Mouse (Mus musculus) splenic B cell, adult 2 months (primary cell): ENCODE results near the gene Tmem203.

Source experiments
- DNase-seq: peaks from one replicate; pipeline ENCODE4 v3.0.0-alpha.2; 2011; ENCODE audit warnings: low read depth, low spot score
- H3K27me3 ChIP-seq: 2 replicates; pipeline ENCODE4 v1.6.1; 2012; ENCODE audit warnings: mild to moderate bottlenecking, low read length, moderate library complexity, mixed read lengths; ENCODE audit not compliant: control insufficient read depth, poor library complexity, insufficient read depth, severe bottlenecking
- H3K36me3 ChIP-seq: 2 replicates; pipeline ENCODE4 v1.6.1; 2012; ENCODE audit warnings: mild to moderate bottlenecking, low read length, moderate library complexity, mixed read lengths; ENCODE audit not compliant: control insufficient read depth, poor library complexity, insufficient read depth, severe bottlenecking

Tmem203 gene

DNA sequence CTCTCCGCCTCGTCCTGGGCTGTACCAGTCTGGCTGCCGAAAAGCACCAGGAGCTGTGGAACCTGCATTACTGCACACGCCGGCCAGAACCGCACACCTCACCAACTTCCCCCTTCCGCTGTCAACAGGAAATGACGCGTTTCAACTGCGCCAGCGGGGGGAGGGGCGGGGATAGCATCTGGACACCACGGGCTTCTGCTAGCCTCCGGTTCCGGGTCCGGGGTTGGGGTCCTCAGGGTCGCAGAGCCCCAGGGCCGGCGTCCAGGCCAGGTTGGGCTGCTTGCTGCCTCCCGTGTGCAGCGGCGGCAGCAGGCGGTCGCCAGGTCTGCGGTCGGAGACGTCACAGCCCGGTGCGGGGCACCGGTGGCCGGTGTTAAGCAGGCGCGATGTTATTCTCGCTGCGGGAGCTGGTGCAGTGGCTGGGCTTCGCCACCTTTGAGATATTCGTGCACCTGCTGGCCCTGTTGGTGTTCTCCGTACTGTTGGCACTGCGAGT lies at the start of gene Tmem203:
TSS of gene Tmem203 (plus strand) at position 156 of the 496 bp plus-strand sequence.
- no peaks in the 10 kb centered on the region; the same call in 1 of the 2 replicates for H3K36me3 ChIP-seq
- peak; percentile 93 for DNase-seq
- no peaks in the 10 kb centered on the region for H3K27me3 ChIP-seq

DNA sequence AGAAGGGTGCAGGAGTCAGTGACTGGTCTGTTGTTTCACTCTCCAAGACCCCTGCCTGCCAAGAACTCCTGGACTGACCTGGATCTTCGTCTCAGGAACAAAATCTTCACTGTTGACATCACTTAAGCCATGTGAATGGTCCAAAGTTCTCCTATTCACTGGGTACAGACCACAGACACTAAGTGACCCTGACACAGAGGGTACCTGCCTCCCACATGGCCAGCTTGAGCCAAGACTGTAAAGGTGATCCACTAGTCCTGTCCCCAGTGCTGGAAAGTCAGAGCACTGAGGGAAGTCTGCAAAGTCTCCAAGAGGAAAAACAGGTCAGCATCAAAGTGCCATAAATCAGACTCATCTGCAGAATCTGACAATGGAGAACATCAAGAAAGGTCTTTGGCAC lies 47.6 kb upstream of the Tmem203 start:
- DNase-seq: no peak
- Histone ChIP-seq H3K27me3 (no peaks in the 10 kb centered on the region), H3K36me3 (peaks cover 15% of the 10 kb centered on the region)

DNA sequence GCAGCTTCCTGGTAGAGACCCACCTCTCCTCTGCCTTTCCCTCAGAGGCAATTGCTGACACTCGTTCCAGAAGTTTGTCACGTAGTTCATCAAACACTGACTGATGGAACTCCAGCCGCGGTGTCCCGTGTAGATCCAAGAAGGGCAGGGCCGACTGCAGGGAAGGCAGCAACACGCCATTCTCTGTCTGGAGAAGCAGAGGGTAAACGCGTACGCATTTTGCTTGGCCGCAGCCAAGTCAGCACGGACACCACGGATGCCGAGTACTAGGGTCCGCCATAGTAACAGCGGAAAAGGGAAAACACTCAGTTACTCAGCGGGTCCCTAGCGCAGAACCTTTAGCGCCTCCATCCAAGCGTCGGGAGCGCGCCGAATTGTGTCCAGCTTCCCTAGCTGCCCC lies 44.6 kb upstream of the Tmem203 start:
- no peaks in the 10 kb centered on the region for H3K27me3 ChIP-seq
- DNase-seq: no peak
- peaks cover 5% of the 10 kb centered on the region; the same call in 1 of the 2 replicates for H3K36me3 ChIP-seq

DNA sequence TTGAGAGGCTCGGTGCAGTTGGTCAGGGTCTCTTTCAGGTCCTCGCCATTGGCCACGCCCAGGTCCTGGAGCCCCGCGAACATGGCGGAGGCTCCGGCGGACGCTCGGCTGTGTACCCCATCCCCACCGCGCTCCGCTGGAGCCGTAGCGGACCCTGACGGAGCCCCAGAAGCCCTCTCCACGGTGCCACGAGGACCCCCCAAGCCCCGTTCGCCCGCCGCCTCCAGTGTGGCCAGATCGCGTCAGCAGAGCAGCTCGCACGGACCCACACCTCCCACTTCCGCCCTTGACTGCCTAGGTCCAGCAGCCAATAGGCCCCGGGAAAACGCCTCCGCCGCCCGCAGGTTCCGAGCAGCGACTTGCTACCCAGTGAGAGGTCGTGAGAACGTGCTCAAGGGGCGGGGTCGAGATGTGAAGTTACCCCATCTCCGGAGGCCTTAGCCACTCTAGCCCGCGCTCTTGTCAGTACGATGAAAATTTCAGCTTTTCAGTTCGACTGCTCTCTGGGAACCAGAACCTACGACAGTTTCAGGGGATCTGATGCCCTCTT lies 44.0 kb upstream of the Tmem203 start, which contains the start of gene Nelfb:
TSS of gene Nelfb (minus strand) at position 369 of the 550 bp plus-strand sequence.
- peak; percentile 92 for DNase-seq
- Histone ChIP-seq H3K27me3 (no peaks in the 10 kb centered on the region), H3K36me3 (peaks cover 5% of the 10 kb centered on the region; the same call in 1 of the 2 replicates)

DNA sequence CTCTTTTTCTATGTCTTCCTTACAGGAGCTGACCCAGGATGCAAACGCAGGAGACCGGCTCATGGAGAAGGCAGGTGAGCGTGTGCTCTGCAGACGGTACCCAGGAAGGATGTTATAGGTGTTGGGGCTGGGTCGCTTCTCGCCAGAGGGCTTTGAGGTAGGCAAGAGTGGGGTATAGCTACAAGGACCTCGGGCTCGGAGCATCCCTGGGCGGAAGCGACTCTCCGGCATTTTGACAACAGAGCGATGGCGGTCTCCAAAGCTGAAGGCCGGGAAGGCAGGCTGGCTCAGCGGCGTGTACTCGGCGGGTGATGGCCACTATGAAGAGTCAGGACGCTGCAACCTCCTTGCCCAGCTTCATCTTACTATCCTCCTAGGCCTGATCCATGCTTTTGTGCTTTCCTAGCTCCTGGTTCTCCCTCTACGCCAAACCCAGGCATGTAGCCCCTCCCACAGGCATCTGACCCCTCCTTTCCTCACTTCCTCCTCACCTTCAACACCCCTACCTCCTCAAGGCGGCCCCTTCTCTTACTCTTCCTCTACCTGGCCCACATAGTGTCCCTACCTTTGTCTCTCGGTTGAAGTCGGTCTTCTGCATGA lies 41.9 kb upstream of the Tmem203 start:
- no peak for DNase-seq
- H3K27me3 ChIP-seq: no peaks in the 10 kb centered on the region
- H3K36me3 ChIP-seq: peaks cover 2% of the 10 kb centered on the region; the same call in 1 of the 2 replicates

DNA sequence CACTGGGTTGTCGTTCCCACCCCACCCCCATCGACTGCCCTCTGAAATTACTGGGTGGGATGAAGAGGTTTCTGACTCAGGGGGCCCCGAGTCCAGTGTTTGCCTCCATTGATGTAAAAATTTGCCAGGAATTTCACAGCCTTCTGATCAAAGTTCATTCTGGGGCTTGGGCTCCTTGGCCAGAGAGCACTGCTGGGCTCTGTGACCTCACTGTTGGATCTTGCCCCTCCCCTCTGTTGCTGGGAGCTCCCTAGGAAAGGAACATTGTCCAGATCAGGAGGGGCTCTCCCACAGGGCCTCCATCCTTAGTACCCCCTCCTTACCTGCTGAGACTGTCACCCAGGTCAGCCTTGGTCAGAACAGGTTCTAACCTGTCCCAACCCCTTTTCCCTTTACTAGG lies 40.8 kb upstream of the Tmem203 start, which contains the start of gene Stpg3:
TSS of gene Stpg3 (minus strand) at position 194 of the 400 bp plus-strand sequence.
- no peaks in the 10 kb centered on the region for H3K36me3 ChIP-seq
- no peaks in the 10 kb centered on the region for H3K27me3 ChIP-seq
- no peak for DNase-seq

DNA sequence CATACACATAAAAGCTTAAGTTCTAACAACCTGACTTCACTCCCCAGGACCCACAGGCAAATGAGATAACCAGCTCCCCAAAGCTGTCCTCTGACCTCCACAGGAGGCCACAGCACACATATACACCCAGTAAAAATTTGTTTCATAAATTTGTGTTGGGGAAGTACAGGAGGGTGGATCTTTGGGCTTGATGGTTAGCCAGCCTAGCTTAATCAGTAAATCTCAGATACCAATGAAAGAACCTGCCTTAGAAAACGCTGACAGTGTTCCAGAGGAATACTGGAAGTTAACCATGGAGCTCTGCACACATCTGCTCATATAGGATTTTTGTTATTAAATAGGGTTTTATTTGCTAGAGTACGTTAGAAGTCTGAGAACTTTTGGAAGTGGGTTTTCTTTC lies 37.6 kb upstream of the Tmem203 start:
- H3K27me3 ChIP-seq: no peaks in the 10 kb centered on the region
- DNase-seq: no peak
- no peaks in the 10 kb centered on the region; the same call in 1 of the 2 replicates for H3K36me3 ChIP-seq

DNA sequence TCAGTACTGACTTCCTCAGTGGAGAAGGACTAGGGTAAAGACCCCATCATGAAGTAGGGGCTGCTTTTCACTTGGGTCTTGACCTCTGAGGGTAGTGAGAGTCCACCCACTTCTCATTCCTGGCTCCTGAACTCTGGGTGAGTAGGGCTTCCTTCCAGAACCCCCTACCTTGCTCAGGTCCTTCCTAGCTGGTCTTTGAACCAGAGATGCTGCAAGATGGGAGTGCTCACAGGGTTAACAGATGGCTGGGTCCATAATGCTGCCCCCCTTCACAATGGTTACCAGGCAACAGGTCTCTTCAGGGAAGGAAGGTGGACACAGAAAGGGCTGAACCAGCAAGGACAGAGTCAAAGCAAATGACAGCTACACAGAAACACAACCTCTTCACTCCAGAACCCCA lies 36.8 kb upstream of the Tmem203 start, which contains the start of gene Fam166a:
TSS of gene Fam166a (plus strand) at position 301 of the 400 bp plus-strand sequence.
- Histone ChIP-seq H3K27me3 (no peaks in the 10 kb centered on the region), H3K36me3 (no peaks in the 10 kb centered on the region; the same call in 1 of the 2 replicates)
- no peak for DNase-seq

DNA sequence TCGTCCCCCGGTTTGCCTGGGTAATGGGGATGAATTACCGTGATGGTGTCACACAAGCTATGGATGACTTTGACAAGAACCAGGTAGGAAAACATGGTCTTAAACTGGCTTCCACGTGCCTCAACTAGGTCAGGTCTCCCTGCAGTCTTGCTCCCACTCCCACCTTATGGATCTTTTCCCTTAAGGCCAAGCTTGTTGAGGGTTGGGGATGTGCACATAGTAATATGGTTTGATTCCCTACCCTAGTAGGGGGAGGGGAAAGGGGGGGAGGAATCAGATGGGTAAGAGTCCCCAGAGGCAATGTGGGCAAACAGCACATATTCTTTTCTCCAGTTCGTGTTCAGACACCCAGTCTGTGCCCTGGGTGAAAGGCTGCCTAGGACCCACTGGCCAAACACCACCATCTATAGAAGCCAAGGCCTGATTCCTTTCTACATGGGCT lies 33.9 kb upstream of the Tmem203 start:
- H3K36me3 ChIP-seq: no peaks in the 10 kb centered on the region; the same call in 1 of the 2 replicates
- H3K27me3 ChIP-seq: no peaks in the 10 kb centered on the region
- DNase-seq: no peak

DNA sequence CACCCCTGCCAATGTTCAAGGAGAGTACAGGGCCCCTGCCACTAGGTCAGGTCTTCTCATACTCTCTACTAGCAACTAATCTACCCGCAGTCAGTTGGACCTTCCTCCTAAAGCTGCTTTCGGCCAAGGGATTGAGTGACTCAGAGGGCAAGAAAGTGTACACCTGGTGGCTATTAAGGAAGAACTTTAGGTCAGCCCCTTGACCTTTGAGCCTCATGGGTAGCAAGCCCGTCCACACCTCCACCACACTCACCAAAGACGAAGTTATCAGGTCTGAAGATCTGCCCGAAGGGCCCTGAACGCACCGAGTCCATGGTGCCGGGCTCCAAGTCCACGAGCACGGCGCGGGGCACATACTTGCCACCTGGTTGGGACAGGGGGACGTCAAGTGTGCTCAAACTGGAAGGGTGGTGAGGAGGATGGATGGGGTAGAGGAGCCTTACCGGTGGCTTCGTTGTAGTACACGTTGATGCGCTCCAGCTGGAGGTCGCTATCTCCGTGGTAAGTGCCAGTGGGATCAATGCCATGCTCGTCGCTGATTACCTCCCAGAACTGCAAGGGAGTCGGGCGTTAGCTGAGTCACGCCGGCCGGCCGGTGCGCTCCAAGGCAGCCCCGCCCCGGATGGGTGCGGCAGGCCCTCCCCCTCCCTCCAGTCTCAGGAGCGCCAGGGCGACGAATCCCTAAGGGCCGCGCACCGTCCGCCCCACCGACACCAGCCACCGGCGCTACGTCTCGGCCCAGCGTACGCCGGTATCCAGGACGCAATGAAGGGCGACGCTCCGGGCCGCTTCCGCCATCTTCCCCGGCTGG lies 31.4 kb upstream of the Tmem203 start:
- H3K36me3 ChIP-seq: no peaks in the 10 kb centered on the region; the same call in 1 of the 2 replicates
- DNase-seq: no peak
- H3K27me3 ChIP-seq: no peaks in the 10 kb centered on the region

DNA sequence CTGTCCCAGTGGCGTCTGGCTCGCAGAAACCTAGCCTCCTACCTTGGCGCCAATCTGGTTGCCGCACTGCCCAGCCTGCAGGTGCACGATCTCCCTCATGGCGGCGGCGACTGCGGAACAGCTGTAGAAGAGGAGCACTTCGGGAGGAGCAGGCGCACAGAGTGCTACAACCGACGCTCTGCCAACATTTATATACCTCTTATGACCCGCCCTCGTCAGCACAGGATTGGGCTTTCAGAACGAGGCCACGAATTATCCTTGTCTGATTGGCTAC lies 30.8 kb upstream of the Tmem203 start, which contains the start of gene Tubb4b:
TSS of gene Tubb4b (minus strand) at position 211 of the 274 bp plus-strand sequence.
- no peak for DNase-seq
- no peaks in the 10 kb centered on the region; the same call in 1 of the 2 replicates for H3K36me3 ChIP-seq
- H3K27me3 ChIP-seq: no peaks in the 10 kb centered on the region

DNA sequence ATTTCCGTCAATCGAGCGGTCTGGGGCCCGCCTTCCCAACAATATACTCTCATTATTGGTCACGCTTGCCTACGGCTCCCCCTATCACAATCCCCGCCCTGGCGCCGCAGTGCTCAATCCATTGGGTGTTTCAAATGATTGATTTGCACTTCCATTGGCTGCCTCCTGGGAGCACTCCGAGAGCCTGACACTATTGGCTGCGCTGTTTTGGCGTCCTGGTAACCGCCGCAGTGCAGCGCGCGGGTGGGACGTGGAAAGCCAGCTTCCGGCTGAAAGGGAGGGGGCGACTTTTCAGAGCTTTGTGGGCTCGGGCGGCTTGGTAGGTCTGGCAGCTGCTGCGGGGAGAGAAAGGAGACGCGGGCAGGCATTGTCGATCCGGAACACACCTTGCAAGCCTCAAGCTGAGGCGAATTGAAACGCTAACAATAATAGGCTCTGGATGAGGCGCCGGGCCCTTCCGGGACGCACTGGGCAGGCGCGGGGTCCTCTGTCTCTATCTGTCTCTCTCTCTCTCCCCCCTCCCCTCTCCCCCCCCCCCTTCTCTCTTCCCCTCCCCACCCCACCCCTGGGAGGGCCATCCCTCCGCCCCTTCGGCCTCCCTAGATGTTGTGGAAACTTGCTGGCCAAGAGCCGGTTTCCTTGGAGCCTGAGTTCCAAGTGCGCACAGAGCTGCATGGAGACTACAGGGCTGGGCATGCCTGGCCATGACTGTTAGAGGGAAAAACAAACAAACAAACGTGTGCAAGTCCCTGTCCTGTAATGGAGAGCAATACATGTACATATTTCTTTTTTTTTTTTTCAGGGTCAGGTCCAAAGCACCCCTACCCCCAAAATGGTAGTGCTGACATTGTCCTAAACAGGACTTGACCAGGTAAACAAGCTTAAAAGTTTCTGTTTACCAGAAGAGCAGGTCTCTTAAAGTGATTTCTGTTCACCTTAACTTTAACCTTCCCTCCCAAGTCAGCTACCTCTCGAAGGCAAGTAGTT lies 30.2 kb upstream of the Tmem203 start:
- Histone ChIP-seq H3K36me3 (no peaks in the 10 kb centered on the region; the same call in 1 of the 2 replicates), H3K27me3 (no peaks in the 10 kb centered on the region)
- peak; percentile 99 for DNase-seq

DNA sequence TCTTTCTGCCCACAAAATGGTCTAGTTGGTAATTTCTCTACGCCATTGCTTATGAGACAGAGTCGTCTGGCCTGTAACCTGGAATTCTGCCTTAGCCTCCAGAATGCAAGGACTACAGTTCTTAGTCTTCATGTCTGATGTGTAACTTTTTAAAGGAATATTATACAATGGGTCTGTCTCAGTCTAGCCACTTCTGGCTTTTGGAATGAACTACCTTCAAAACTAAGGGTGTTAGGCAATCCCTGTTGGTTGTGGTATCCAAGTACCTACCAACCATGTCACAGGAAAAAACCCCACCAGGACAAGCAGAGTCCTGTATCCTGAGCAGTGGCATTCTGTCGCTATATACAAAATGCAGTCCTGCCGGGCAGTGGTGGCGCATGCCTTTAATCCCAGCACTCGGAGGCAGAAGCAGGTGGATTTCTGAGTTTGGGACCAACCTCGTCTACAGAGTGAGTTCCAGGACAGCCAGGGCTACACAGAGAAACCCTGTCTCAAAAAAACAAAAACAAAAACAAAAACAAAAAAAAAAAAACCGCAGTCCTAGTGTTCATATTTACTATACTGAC lies 29.3 kb upstream of the Tmem203 start:
- DNase-seq: no peak
- H3K27me3 ChIP-seq: no peaks in the 10 kb centered on the region

DNA sequence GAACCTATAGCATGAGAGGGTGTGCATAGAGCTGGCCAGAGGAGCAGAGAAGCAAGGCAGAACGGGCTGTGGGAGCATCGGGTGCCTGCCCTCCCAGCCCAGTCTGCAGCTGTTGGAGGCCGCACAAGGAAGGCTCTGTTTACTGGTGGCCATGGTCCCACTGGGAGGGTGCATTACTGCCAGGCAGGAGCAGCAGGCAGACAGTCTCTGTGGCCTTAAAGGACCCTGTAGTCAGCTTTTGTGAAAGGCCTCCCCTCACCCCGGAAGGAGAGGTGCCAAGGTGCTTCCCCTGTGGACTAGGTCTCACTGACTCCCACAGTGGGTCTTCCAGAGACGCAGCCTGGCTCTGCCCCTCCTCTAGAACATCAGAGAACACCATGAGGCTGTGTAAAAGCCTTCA lies 28.4 kb upstream of the Tmem203 start:
- no peaks in the 10 kb centered on the region for H3K27me3 ChIP-seq
- no peaks in the 10 kb centered on the region for H3K36me3 ChIP-seq
- DNase-seq: no peak

More for the DNA sequence above, 29.3 kb upstream of the Tmem203 start:
- no peaks in the 10 kb centered on the region for H3K36me3 ChIP-seq
